Mouse (Mus musculus) left cerebral cortex, adult 8-10 months (tissue): ENCODE data around the gene Clca4a. TPM values are rescaled to one million over a fixed set of nuclear protein-coding genes. Genes with fewer than 3 reads are reported as not detected.

Source experiments
- total RNA-seq, 4 experiments: library from RNA; stranded (reverse); gene quantifications; 2 replicates each; pipeline ENCODE4 v1.2.4; 2022

Gene Clca4a
- total RNA-seq, 4 experiments from 2014 or later, result not detected

Other genes starting within 250 kb of the Clca4a start
- gene Clca3a1, start 214.1 kb downstream of the Clca4a start, total RNA-seq, result under 1 TPM in 3 of 4 experiments, not detected in 1; 0.09 to 0.39 (median 0.35) TPM
- gene Clca3a2, start 155.6 kb downstream of the Clca4a start, total RNA-seq, result not detected
- gene Clca3b, start 125.7 kb downstream of the Clca4a start, total RNA-seq, result not detected
- gene Clca4b, start 42.5 kb downstream of the Clca4a start, total RNA-seq, result not detected
- not detected for gene Clca1, start 57.7 kb upstream of the Clca4a start, total RNA-seq
- not detected for gene Clca2, start 124.4 kb upstream of the Clca4a start, total RNA-seq
- 10 to 100 TPM; 18.5 to 25.9 (median 21.5) TPM for gene Odf2l, start 143.5 kb upstream of the Clca4a start, total RNA-seq